Mouse (Mus musculus): ENCODE measurements around the gene Erbin. TPM values are rescaled to one million over a fixed set of nuclear protein-coding genes. Genes with fewer than 3 reads are reported as not detected.
A peak's percentile ranks its signal among the peaks of the same experiment; 100 is the strongest.

The Erbin gene
- total RNA-seq, 1 experiment = 10.6 TPM

DNA sequence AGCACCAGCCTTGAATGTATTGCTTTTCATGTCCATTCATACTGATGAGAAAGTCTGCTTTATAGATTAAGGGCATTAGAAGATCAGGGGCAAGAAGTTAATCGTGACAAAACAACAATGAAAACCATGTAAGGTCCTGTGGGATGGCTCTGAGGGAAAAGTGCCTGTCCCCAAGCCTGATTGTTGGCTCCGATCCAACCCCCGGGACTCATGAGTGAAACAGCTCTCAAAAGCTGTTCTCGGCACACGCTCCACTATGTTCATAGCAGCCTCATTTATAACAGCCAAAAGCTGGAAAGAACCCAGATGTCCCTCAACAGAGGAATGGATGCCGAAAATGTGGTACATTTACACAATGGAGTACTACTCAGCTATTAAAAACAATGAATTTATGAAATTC lies 4.3 kb upstream of the Erbin start:
- DNase-seq (ENCODE audit: low read depth, low spot score) = no peak
- Histone ChIP-seq H3K9ac (ENCODE audit: insufficient read depth, low read depth, low read length, poor library complexity, severe bottlenecking) (no peak overlapping the region), H3K4me1 (ENCODE audit: control insufficient read depth in 2 of 2, insufficient read depth in 2 of 2, low read length in 2 of 2, poor library complexity in 1 of 2) (0 out of 4 replicates have a peak, but pooled peaks cover 0 to 3% of the 10 kb centered on the region in 2 experiments), H3K27ac (ENCODE audit: insufficient read depth, low read depth, low read length, poor library complexity, severe bottlenecking) (no peak overlapping the region), H3K4me3 (ENCODE audit: insufficient read depth in 1 of 2, low read depth in 1 of 2, low read length in 2 of 2, poor library complexity in 1 of 2, severe bottlenecking in 1 of 2) (no peak overlapping the region), H3K9me3 (ENCODE audit: control insufficient read depth, insufficient read depth, low read depth, low read length) (peaks cover 7% of the 10 kb centered on the region; the same call in 1 of the 2 replicates), H3K36me3 (ENCODE audit: control insufficient read depth, insufficient read depth, low read length, poor library complexity, severe bottlenecking) (no peaks in the 10 kb centered on the region; the same call in 1 of the 2 replicates)
- TF ChIP-seq CHD2 (IDR thresholded peaks at IDR 0.05; ENCODE audit: low read depth, low read length) = no peak
- no peak for TF ChIP-seq ZNF384 (IDR thresholded peaks at IDR 0.05; ENCODE audit: low read depth, low read length)
- TF ChIP-seq HCFC1 (IDR thresholded peaks at IDR 0.05; ENCODE audit: borderline replicate concordance, insufficient read depth, low read length) = no peak
- no peak for TF ChIP-seq ZC3H11A (IDR thresholded peaks at IDR 0.05; ENCODE audit: borderline replicate concordance, low read depth, low read length)
- no peak for TF ChIP-seq MAFK (IDR thresholded peaks at IDR 0.05; ENCODE audit: insufficient read depth, low read depth, low read length)
- in situ Hi-C loops (cut with MboI; ENCODE audit: low sequenced_read_pairs in 2 of 2, unreplicated experiment in 2 of 2) = no loop called here

- Histone ChIP-seq H3K4me1 (ENCODE audit: control insufficient read depth in 2 of 2, insufficient read depth in 2 of 2, low read length in 2 of 2, poor library complexity in 1 of 2) (0 out of 4 replicates have a peak, but pooled peaks cover 0 to 3% of the 10 kb centered on the region in 2 experiments), H3K36me3 (ENCODE audit: control insufficient read depth, insufficient read depth, low read length, poor library complexity, severe bottlenecking) (no peaks in the 10 kb centered on the region), H3K9ac (ENCODE audit: insufficient read depth, low read depth, low read length, poor library complexity, severe bottlenecking) (no peak overlapping the region), H3K9me3 (ENCODE audit: control insufficient read depth, insufficient read depth, low read depth, low read length) (no peaks in the 10 kb centered on the region), H3K27ac (ENCODE audit: insufficient read depth, low read depth, low read length, poor library complexity, severe bottlenecking) (no peak overlapping the region), H3K4me3 (ENCODE audit: insufficient read depth in 1 of 2, low read depth in 1 of 2, low read length in 2 of 2, poor library complexity in 1 of 2, severe bottlenecking in 1 of 2) (no peak overlapping the region)
- no peak for DNase-seq (ENCODE audit: low read depth, low spot score)
- in situ Hi-C loops (cut with MboI; ENCODE audit: low sequenced_read_pairs in 2 of 2, unreplicated experiment in 2 of 2) = no loop called here
- no peak for TF ChIP-seq MAFK (IDR thresholded peaks at IDR 0.05; ENCODE audit: insufficient read depth, low read depth, low read length)
- TF ChIP-seq ZNF384 (IDR thresholded peaks at IDR 0.05; ENCODE audit: low read depth, low read length) = no peak
- no peak for TF ChIP-seq HCFC1 (IDR thresholded peaks at IDR 0.05; ENCODE audit: borderline replicate concordance, insufficient read depth, low read length)
- no peak for TF ChIP-seq CHD2 (IDR thresholded peaks at IDR 0.05; ENCODE audit: low read depth, low read length)
- no peak for TF ChIP-seq ZC3H11A (IDR thresholded peaks at IDR 0.05; ENCODE audit: borderline replicate concordance, low read depth, low read length)
Observed at GRCm38 (mm10) chr13:103923402-103924065, 3.2 kb upstream of the Erbin start.

- no peaks in the 10 kb centered on the region for H3K36me3 ChIP-seq (ENCODE audit: control insufficient read depth, insufficient read depth, low read length, poor library complexity, severe bottlenecking)
- H3K9ac ChIP-seq (ENCODE audit: insufficient read depth, low read depth, low read length, poor library complexity, severe bottlenecking) = peak overlapping the region; percentile 83
- no peak overlapping the region for H3K27ac ChIP-seq (ENCODE audit: insufficient read depth, low read depth, low read length, poor library complexity, severe bottlenecking)
- peak overlapping the region; percentile 75 to 77 for H3K4me3 ChIP-seq (ENCODE audit: insufficient read depth in 1 of 2, low read depth in 1 of 2, low read length in 2 of 2, poor library complexity in 1 of 2, severe bottlenecking in 1 of 2)
- TF ChIP-seq CHD2 (IDR thresholded peaks at IDR 0.05; ENCODE audit: low read depth, low read length) = no peak
- no peak for TF ChIP-seq ZC3H11A (IDR thresholded peaks at IDR 0.05; ENCODE audit: borderline replicate concordance, low read depth, low read length)
- no peak for TF ChIP-seq MAFK (IDR thresholded peaks at IDR 0.05; ENCODE audit: insufficient read depth, low read depth, low read length)
- no peak for TF ChIP-seq HCFC1 (IDR thresholded peaks at IDR 0.05; ENCODE audit: borderline replicate concordance, insufficient read depth, low read length)
- no peak for TF ChIP-seq ZNF384 (IDR thresholded peaks at IDR 0.05; ENCODE audit: low read depth, low read length)
- DNase-seq (ENCODE audit: low read depth, low spot score) = no peak
- H3K4me1 ChIP-seq (ENCODE audit: control insufficient read depth in 2 of 2, insufficient read depth in 2 of 2, low read length in 2 of 2, poor library complexity in 1 of 2) = peaks cover 0 to 6% of the 10 kb centered on the region in 2 experiments; a peak in 1 of 4 replicates
- in situ Hi-C loops (cut with MboI; ENCODE audit: low sequenced_read_pairs in 2 of 2, unreplicated experiment in 2 of 2) = no loop called here
- no peaks in the 10 kb centered on the region for H3K9me3 ChIP-seq (ENCODE audit: control insufficient read depth, insufficient read depth, low read depth, low read length)
Observed at GRCm38 (mm10) chr13:103921831-103922380, 1.6 kb upstream of the Erbin start.

GRCm38 (mm10) chr13:103920933-103921830 lies 868 bp upstream of the Erbin start:
- H3K36me3 ChIP-seq (ENCODE audit: control insufficient read depth, insufficient read depth, low read length, poor library complexity, severe bottlenecking) = no peaks in the 10 kb centered on the region
- in situ Hi-C loops (cut with MboI; ENCODE audit: low sequenced_read_pairs in 2 of 2, unreplicated experiment in 2 of 2) = no loop called here
- peak overlapping the region; percentile 75 to 90 for H3K4me3 ChIP-seq (ENCODE audit: insufficient read depth in 1 of 2, low read depth in 1 of 2, low read length in 2 of 2, poor library complexity in 1 of 2, severe bottlenecking in 1 of 2)
- TF ChIP-seq MAFK (IDR thresholded peaks at IDR 0.05; ENCODE audit: insufficient read depth, low read depth, low read length) (no peak), ZC3H11A (IDR thresholded peaks at IDR 0.05; ENCODE audit: borderline replicate concordance, low read depth, low read length) (no peak), CHD2 (IDR thresholded peaks at IDR 0.05; ENCODE audit: low read depth, low read length) (no peak), HCFC1 (IDR thresholded peaks at IDR 0.05; ENCODE audit: borderline replicate concordance, insufficient read depth, low read length) (no peak), ZNF384 (IDR thresholded peaks at IDR 0.05; ENCODE audit: low read depth, low read length) (no peak)
- DNase-seq (ENCODE audit: low read depth, low spot score) = peak; percentile 54
- H3K4me1 ChIP-seq (ENCODE audit: control insufficient read depth in 2 of 2, insufficient read depth in 2 of 2, low read length in 2 of 2, poor library complexity in 1 of 2) = peaks cover 0 to 6% of the 10 kb centered on the region in 2 experiments; a peak in 1 of 4 replicates
- no peak overlapping the region; the same call in 1 of the 2 replicates for H3K27ac ChIP-seq (ENCODE audit: insufficient read depth, low read depth, low read length, poor library complexity, severe bottlenecking)
- no peaks in the 10 kb centered on the region for H3K9me3 ChIP-seq (ENCODE audit: control insufficient read depth, insufficient read depth, low read depth, low read length)
- H3K9ac ChIP-seq (ENCODE audit: insufficient read depth, low read depth, low read length, poor library complexity, severe bottlenecking) = peak overlapping the region; percentile 83

All from ES-E14 (cell line).